8 mouse cellular contexts compared by ENCODE assay signal in genomic region chr16:4419546-4420297, GRCm38 (mm10). TPM values are rescaled to one million over a fixed set of nuclear protein-coding genes. Genes with fewer than 3 reads are reported as not detected.
A peak's percentile ranks its signal among the peaks of the same experiment; 100 is the strongest.
DNase-seq lines count a peak whose midpoint lies in the region; ATAC-seq and TF ChIP-seq lines count a peak whose summit lies in the region.

No protein-coding gene starts in this region.

- H3K9ac ChIP-seq in MEL (ENCODE audit: control insufficient read depth, low read depth, low read length, poor library complexity, severe bottlenecking): peak overlapping the region; percentile 86
- peak overlapping the region; percentile 69 for H3K9ac ChIP-seq in kidney, embryonic 14.5 days (ENCODE audit: low read depth, low read length)

- TF ChIP-seq RAD21 in MEL (IDR thresholded peaks at IDR 0.05; ENCODE audit: low read depth, low read length): no peak

- no peak; a peak in 1 of 4 replicates for TF ChIP-seq POLR2A in MEL (IDR thresholded peaks at IDR 0.05; ENCODE audit: control insufficient read depth in 1 of 2, insufficient read depth in 1 of 2, low read depth in 1 of 2, low read length in 2 of 2, poor library complexity in 1 of 2)
- no peak for TF ChIP-seq POLR2A in olfactory bulb, adult 2 months (IDR thresholded peaks at IDR 0.05; ENCODE audit: insufficient read depth, low read depth, low read length)

- H3K27ac ChIP-seq in MEL (ENCODE audit: control insufficient read depth, low read depth, low read length): peak overlapping the region; percentile 15; the same call in 1 of the 2 replicates
- peak overlapping the region; percentile 37; the same call in 1 of the 2 replicates for H3K27ac ChIP-seq in kidney, embryonic 14.5 days (ENCODE audit: low read depth, low read length)
- H3K27ac ChIP-seq in olfactory bulb, adult 2 months (ENCODE audit: insufficient read depth, low read depth, low read length): peak overlapping the region; percentile 75

- H3K9me3 ChIP-seq in MEL (replicated peaks; ENCODE audit: insufficient read depth, low read length): no peaks in the 10 kb centered on the region
- H3K9me3 ChIP-seq in kidney, embryonic 14.5 days (ENCODE audit: control insufficient read depth, low read length): no peaks in the 10 kb centered on the region

- no peaks in the 10 kb centered on the region for H3K27me3 ChIP-seq in MEL (ENCODE audit: control insufficient read depth in 1 of 2, insufficient read depth in 2 of 2, low read length in 2 of 2)
- peaks cover 9% of the 10 kb centered on the region for H3K27me3 ChIP-seq in kidney, embryonic 14.5 days (ENCODE audit: control insufficient read depth, insufficient read depth, low read length)

- H3K4me2 ChIP-seq in kidney, embryonic 14.5 days (replicated peaks; ENCODE audit: low read depth, low read length): peak overlapping the region; percentile 98

- peaks cover 29% of the 10 kb centered on the region for H3K79me2 ChIP-seq in MEL (ENCODE audit: control insufficient read depth, insufficient read depth, low read length, poor library complexity)

- peak overlapping the region; percentile 79 to 83 for H3K4me3 ChIP-seq in MEL (ENCODE audit: control insufficient read depth in 1 of 2, insufficient read depth in 1 of 2, low read depth in 2 of 2, low read length in 2 of 2)
- H3K4me3 ChIP-seq in kidney, embryonic 14.5 days (ENCODE audit: low read length): peak overlapping the region; percentile 73
- H3K4me3 ChIP-seq in olfactory bulb, adult 2 months (ENCODE audit: insufficient read depth, low read depth, low read length): peak overlapping the region; percentile 87

- WGBS in kidney, embryonic 14.5 days: under 1% methylated on average over 83 of the region's 85 CpGs
- 1% methylated on average over 84 of the region's 85 CpGs for WGBS in olfactory bulb, adult 2 months

- peaks cover 18 to 40% of the 10 kb centered on the region in 2 experiments for H3K4me1 ChIP-seq in MEL (ENCODE audit: control insufficient read depth in 1 of 2, insufficient read depth in 2 of 2, low read length in 2 of 2)
- peaks cover 10% of the 10 kb centered on the region; the same call in 1 of the 2 replicates for H3K4me1 ChIP-seq in kidney, embryonic 14.5 days (ENCODE audit: control insufficient read depth, insufficient read depth, low read length)
- peaks cover 26% of the 10 kb centered on the region for H3K4me1 ChIP-seq in olfactory bulb, adult 2 months (ENCODE audit: control insufficient read depth, insufficient read depth, low read length)

- peaks cover 0 to 30% of the 10 kb centered on the region in 2 experiments; a peak in 2 of 4 replicates for H3K36me3 ChIP-seq in MEL (ENCODE audit: control insufficient read depth in 1 of 2, insufficient read depth in 2 of 2, low read length in 2 of 2)
- H3K36me3 ChIP-seq in kidney, embryonic 14.5 days (ENCODE audit: control insufficient read depth, insufficient read depth, low read length): no peaks in the 10 kb centered on the region

- no peak for TF ChIP-seq CTCF in MEL (IDR thresholded peaks at IDR 0.05 in 2 of 3, conservative IDR thresholded peaks at IDR 0.05 in 1 of 3; ENCODE audit: control insufficient read depth in 1 of 3, insufficient read depth in 1 of 3, low read depth in 2 of 3, low read length in 3 of 3, poor library complexity in 1 of 3, severe bottlenecking in 1 of 3)
- TF ChIP-seq CTCF in olfactory bulb, adult 2 months (IDR thresholded peaks at IDR 0.05; ENCODE audit: insufficient read depth, low read depth, low read length): no peak

- ATAC-seq in granulocyte monocyte progenitor cell, adult 5-6 weeks (replicated peaks; ENCODE audit: poor library complexity, severe bottlenecking): peak; percentile 40
- peak; percentile 86 for ATAC-seq in kidney, embryonic 14.5 days (ENCODE audit: low FRiP score, low TSS enrichment)

- DNase-seq in 3T3-L1 (ENCODE audit: low read depth, low spot score) (peak; percentile 41), MEL (ENCODE audit: low read depth, low spot score) (peak; percentile 68)
- peak; percentile 70 to 78 for DNase-seq in cerebellum, postnatal 10 days
- DNase-seq in lung, adult 18-20 months: peak; percentile 53 to 54
- peak; percentile 38 to 56 for DNase-seq in urinary bladder, postnatal 36 days (ENCODE audit: low spot score in 2 of 2)

- TF ChIP-seq EP300 in MEL (IDR thresholded peaks at IDR 0.05; ENCODE audit: low read depth in 1 of 2, low read length in 2 of 2): no peak

TF ChIP-seq in MEL, 35 proteins besides CTCF, POLR2A, EP300 and RAD21:
- 0 out of 2 replicates have a peak, but pooled peaks have one; percentile 73 for TF ChIP-seq UBTF (IDR thresholded peaks at IDR 0.05; ENCODE audit: borderline replicate concordance, insufficient read depth, low read depth, low read length)
- TF ChIP-seq E2F4 (IDR thresholded peaks at IDR 0.05; ENCODE audit: borderline replicate concordance, low read depth, low read length): no peak

RNA-seq across cellular contexts. Expression of gene Adcy9, which starts 0.6 kb away (rescaled TPM):
- total RNA-seq in MEL (2012; rRNA removed): 3.0 and 4.3 TPM in 2 replicates
- polyA plus RNA-seq in MEL (2012; ENCODE audit: insufficient read depth in 1 of 2, insufficient read length in 2 of 2, low read depth in 1 of 2, low replicate concordance in 2 of 2, missing spikeins in 1 of 2): 1 to 10 TPM in 1 of 2 experiments, not detected in 1; 3.0 TPM
- total RNA-seq in granulocyte monocyte progenitor cell, adult 5-6 weeks (2014; fragmentation: Nextera tagmentation): 1.5 and 2.9 TPM in 2 replicates
- total RNA-seq in granulocyte monocyte progenitor cell, adult 5-6 weeks (2017): 2.5 and 4.7 TPM in 2 replicates
- polyA plus RNA-seq in kidney, embryonic 14.5 days (2014; fragmentation: Nextera tagmentation; extraction: Ambion mirVana): 1.1 and 1.3 TPM in 2 replicates
- polyA plus RNA-seq in olfactory bulb, adult 2 months (2012; ENCODE audit: insufficient read depth, insufficient read length, low replicate concordance, missing spikeins): not detected in 2 replicates

Comparison
In these comparisons a context has a peak if more than half of its experiments do, and no peak if none do; other contexts are left out.
1. Peak in every context shown above with its lines: DNase-seq, ATAC-seq, H3K4me3 ChIP-seq and H3K27ac ChIP-seq.
2. H3K27ac ChIP-seq: peak in every context shown above with its lines; median percentile 75 in olfactory bulb, adult 2 months; 37 in kidney, embryonic 14.5 days; 15 in MEL.